Mouse (Mus musculus): ENCODE results near the gene Vps51. TPM values are rescaled to one million over a fixed set of nuclear protein-coding genes. Genes with fewer than 3 reads are reported as not detected.
A peak's percentile ranks its signal among the peaks of the same experiment; 100 is the strongest.

Vps51 gene
- polyA plus RNA-seq, 1 experiment from 2014 or later = 94.0 TPM

DNA sequence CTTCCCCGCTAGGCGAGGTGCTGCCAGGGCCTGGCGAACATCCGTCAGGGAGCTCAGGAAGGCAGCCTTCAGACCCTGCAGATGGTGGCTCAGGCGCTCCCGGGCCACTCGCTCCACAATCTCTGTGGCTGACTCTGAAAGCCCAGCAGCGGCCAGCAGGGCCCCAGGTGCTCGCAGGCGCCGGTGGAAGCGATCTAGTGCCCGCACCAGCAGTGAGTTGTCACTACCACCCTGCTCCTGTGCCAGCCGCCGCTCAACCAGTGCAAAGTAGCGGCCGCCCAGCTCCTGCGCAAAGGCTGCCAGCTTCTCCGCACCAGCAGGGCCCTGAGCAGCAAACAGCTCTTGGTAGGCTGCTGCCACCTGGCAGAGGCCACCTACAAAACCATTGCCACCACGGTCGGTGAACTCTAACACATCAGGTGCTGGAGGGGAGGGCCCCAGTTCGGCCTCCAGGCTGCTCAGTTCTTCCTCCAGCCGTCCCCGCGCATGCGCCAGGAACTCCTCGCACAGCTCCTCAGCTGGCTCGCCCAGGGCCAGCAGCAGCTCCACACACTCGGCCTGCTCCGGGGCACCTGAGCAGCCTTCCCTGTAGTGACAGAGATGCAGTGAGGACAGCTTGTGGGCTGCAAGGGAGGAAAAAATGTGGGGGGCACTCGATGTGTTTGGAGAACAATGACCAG lies 6.3 kb downstream of the Vps51 start:
- Histone ChIP-seq H3K4me3 (no peak overlapping the region), H3K27me3 (no peaks in the 10 kb centered on the region), H3K9me3 (no peaks in the 10 kb centered on the region), H3K4me2 (no peak overlapping the region), H3K27ac (replicated peaks) (no peak overlapping the region), H3K9ac (no peak overlapping the region), H3K4me1 (replicated peaks) (peaks cover 28% of the 10 kb centered on the region), H3K36me3 (peaks cover 29% of the 10 kb centered on the region)
- no peak for ATAC-seq (ENCODE audit: low FRiP score, low read depth)
- 92% methylated on average over 31 of the region's 31 CpGs for WGBS

DNA sequence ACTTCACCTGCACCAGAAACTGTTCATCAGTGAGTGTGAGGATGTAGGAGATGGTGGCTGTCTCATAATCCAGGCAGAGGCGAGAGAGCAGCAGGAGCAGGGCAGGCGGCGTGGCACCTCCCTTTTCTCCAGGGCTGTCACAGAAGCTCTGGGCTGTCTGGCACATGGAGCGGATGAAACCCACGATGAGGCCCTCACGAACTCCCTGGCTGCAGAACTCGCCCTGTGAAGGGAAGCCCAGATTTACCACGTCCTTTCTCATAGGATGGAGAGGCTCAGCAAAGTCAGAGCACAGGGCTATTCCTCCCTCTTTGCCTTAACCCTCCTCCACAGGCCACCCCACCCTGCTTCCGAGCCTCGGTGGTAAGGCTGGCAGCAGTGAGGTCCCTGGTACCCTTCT lies 7.2 kb downstream of the Vps51 start:
- no peak for ATAC-seq (ENCODE audit: low FRiP score, low read depth)
- Histone ChIP-seq H3K4me3 (no peak overlapping the region), H3K36me3 (peaks cover 29% of the 10 kb centered on the region), H3K4me1 (replicated peaks) (peaks cover 31% of the 10 kb centered on the region), H3K27me3 (no peaks in the 10 kb centered on the region), H3K9ac (no peak overlapping the region), H3K27ac (replicated peaks) (no peak overlapping the region), H3K9me3 (no peaks in the 10 kb centered on the region), H3K4me2 (no peak overlapping the region)
- 90% methylated on average over 10 of the region's 10 CpGs for WGBS

DNA sequence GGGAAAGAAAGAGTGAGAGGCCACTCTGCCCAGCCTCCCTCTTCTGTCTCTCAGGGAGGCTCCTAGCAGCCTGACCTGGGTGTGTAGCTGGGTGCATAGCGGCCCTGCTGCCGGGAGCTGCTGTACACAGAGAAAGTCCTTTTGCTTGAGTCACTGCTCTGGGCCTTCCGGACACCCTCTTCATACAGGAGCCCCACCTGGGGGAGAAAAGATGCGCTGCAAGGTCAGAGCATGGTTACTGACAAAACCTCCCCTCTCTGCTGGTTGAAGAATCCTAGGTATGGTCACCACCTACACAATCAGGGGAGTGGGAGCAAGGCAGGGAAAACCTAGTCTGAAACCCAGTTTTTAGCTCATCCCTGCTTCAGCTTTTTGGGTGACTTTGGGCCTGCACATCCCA lies 8.1 kb downstream of the Vps51 start:
- Histone ChIP-seq H3K4me2 (no peak overlapping the region), H3K27me3 (no peaks in the 10 kb centered on the region), H3K4me3 (no peak overlapping the region), H3K9ac (no peak overlapping the region), H3K9me3 (no peaks in the 10 kb centered on the region), H3K27ac (replicated peaks) (no peak overlapping the region), H3K36me3 (peaks cover 29% of the 10 kb centered on the region), H3K4me1 (replicated peaks) (peaks cover 32% of the 10 kb centered on the region)
- no peak for ATAC-seq (ENCODE audit: low FRiP score, low read depth)
- WGBS = 90% methylated on average over 4 of the region's 4 CpGs

- H3K4me2 ChIP-seq = peak within 1 kb of the TSS; percentile 94
- H3K4me3 ChIP-seq = peak within 1 kb of the TSS; percentile 61
- H3K27ac ChIP-seq (replicated peaks) = peak within 1 kb of the TSS; percentile 88
- peaks cover 43% of the 10 kb centered on the region for H3K4me1 ChIP-seq (replicated peaks)
- no peaks in the 10 kb centered on the region for H3K27me3 ChIP-seq
- 7% methylated on average over 33 of the region's 33 CpGs for WGBS
- no peaks in the 10 kb centered on the region for H3K9me3 ChIP-seq
- peak within 1 kb of the TSS; percentile 84 for H3K9ac ChIP-seq
- H3K36me3 ChIP-seq = peaks cover 29% of the 10 kb centered on the region
- peak; percentile 91 for ATAC-seq (ENCODE audit: low FRiP score, low read depth)
These were observed 9.2 kb downstream of the Vps51 start, which contains the start of gene Tm7sf2 for GRCm38 (mm10) chr19:6067724-6068415. TSS of gene Tm7sf2 (minus strand) at chr19:6068373.

DNA sequence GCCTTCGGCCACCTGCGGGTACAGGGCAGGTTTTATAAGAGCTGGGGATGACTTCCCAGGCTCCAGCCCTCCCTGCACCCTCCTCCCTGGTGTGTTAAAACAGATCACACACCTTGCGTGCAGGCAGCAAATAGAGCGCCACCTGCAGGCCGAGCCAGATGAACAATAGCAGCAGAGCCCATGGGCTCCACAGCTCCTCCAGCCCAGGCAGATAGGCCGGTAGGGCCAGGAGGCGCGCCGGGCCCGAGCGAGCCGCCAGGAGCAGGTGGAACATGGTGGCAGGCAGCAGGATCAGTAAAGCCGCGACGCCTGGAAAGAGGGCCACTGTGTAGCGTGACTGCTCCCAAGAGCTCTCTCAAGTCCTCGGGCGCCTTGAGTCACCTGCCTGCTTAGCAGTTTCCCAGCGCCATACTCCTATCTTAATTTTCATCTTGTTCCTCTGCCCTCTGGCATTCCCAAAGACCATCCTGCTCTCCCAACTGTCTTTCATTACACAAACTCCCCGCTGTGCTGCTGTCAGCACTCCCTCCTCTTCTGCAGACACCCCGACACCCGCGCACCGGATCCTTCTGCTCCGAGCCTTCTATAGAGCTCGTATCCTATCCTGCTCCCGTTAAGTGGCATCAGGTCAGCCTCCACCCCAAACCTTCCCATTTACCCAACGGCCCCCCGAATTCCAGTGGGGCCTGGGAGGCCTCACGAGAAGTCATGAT lies 9.9 kb downstream of the Vps51 start:
- under 1% methylated on average over 30 of the region's 30 CpGs for WGBS
- Histone ChIP-seq H3K36me3 (peaks cover 24% of the 10 kb centered on the region), H3K4me1 (replicated peaks) (peaks cover 50% of the 10 kb centered on the region)

DNA sequence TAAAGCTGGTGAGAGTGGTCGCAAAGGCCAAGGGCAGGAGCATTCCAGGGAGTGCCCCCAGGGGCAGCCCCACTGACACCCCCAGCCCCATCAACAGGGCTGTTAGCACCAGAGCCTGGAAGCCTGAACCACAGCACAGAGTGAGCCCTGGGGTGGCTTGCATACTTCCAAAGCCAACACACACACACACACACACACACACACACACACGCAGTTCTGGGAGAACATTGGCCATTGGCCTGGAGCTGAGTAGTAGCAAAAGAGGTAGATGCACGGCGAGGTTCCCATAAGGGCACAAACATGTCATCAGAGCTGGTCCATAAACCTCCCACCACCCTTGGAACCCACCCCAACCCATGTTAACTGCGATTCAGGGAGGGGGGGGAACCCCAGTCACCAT lies 10.5 kb downstream of the Vps51 start:
- WGBS = 25% methylated on average over 5 of the region's 5 CpGs
- peak; percentile 16; the same call in 1 of the 2 replicates for ATAC-seq (ENCODE audit: low FRiP score, low read depth)

More for the DNA sequence above, 9.9 kb downstream of the Vps51 start:
- peak overlapping the region; percentile 88 for H3K27ac ChIP-seq (replicated peaks)
- H3K9me3 ChIP-seq = no peaks in the 10 kb centered on the region
- no peaks in the 10 kb centered on the region for H3K27me3 ChIP-seq
- peak overlapping the region; percentile 94 for H3K4me2 ChIP-seq
- ATAC-seq (ENCODE audit: low FRiP score, low read depth) = peak; percentile 69
- H3K9ac ChIP-seq = peak overlapping the region; percentile 84
- H3K4me3 ChIP-seq = peak overlapping the region; percentile 61

GRCm38 (mm10) chr19:6063081-6063480 lies 13.9 kb downstream of the Vps51 start:
- 89% methylated on average over 6 of the region's 6 CpGs for WGBS
- no peaks in the 10 kb centered on the region for H3K9me3 ChIP-seq
- H3K27me3 ChIP-seq = no peaks in the 10 kb centered on the region
- H3K36me3 ChIP-seq = peaks cover 4% of the 10 kb centered on the region; the same call in 1 of the 2 replicates
- no peak overlapping the region for H3K9ac ChIP-seq
- H3K4me1 ChIP-seq (replicated peaks) = peaks cover 65% of the 10 kb centered on the region
- peak overlapping the region; percentile 99; the same call in 1 of the 2 replicates for H3K4me2 ChIP-seq
- no peak overlapping the region for H3K27ac ChIP-seq (replicated peaks)
- ATAC-seq (ENCODE audit: low FRiP score, low read depth) = no peak
- no peak overlapping the region for H3K4me3 ChIP-seq

More for the DNA sequence above, 10.5 kb downstream of the Vps51 start:
- Histone ChIP-seq H3K9ac (peak overlapping the region; percentile 84), H3K9me3 (no peaks in the 10 kb centered on the region), H3K27me3 (no peaks in the 10 kb centered on the region), H3K27ac (replicated peaks) (peak overlapping the region; percentile 88), H3K36me3 (peaks cover 23% of the 10 kb centered on the region), H3K4me2 (peak overlapping the region; percentile 94), H3K4me3 (peak overlapping the region; percentile 61), H3K4me1 (replicated peaks) (peaks cover 56% of the 10 kb centered on the region)

DNA sequence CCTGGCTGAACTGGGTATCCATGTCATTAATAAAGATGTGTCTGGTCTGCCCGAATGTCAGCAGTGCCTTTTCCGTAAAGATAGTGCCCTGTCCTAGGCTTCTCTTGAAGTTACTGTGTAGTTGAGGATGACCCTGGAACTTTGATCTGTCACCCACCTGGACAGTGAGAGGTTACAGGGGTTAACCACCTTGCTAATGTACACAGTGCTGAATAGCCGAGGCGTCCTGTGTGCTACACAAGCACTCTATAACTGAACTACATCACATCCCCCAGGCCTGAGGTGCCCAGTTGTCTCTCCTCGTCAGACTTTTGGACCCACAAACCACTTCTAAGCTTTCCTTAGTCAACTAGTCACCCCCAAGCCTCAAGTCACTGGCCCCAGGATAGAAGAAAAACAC lies 14.6 kb downstream of the Vps51 start:
- ATAC-seq (ENCODE audit: low FRiP score, low read depth) = no peak
- H3K4me1 ChIP-seq (replicated peaks) = peaks cover 62% of the 10 kb centered on the region

DNA sequence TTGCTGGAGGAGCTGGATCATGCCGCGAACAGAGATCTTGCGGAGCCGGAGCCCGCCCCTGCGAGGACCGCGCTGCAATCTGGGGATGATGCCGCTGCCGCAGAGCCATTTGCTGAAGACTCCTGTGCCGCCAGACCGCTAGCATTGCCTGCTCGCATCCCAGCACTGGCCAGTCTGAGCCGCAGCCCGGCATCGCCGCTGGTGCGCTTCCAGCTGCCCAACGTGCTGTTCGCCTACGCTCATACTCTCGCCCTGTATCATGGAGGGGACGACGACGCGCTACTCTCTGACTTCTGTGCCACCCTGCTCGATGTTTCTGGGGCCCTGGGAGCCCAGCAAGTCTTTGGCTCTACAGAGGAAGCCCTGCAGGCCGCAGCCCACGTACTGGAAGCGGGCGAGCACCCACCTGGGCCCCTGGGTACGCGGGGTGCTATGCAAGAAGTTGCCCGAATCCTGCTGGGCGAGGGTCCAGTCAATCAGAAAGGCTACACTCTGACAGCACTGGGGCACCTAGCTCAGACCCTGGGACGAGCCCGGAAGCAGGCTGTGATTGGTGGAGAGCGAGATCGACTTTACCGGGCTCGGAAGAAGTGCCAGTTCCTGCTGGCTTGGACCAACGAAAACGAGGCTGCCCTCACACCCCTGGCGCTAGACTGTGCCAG lies 15.3 kb downstream of the Vps51 start:
- H3K4me2 ChIP-seq = peak overlapping the region; percentile 99
- peaks cover 4% of the 10 kb centered on the region; the same call in 1 of the 2 replicates for H3K36me3 ChIP-seq
- no peaks in the 10 kb centered on the region for H3K27me3 ChIP-seq
- WGBS = 1% methylated on average over 44 of the region's 44 CpGs
- peak; percentile 1; the same call in 1 of the 2 replicates for ATAC-seq (ENCODE audit: low FRiP score, low read depth)
- H3K27ac ChIP-seq (replicated peaks) = peak overlapping the region; percentile 93
- no peaks in the 10 kb centered on the region for H3K9me3 ChIP-seq
- H3K4me3 ChIP-seq = peak overlapping the region; percentile 93
- peak overlapping the region; percentile 98 for H3K9ac ChIP-seq
- H3K4me1 ChIP-seq (replicated peaks) = peaks cover 62% of the 10 kb centered on the region

More for the DNA sequence above, 14.6 kb downstream of the Vps51 start:
- Histone ChIP-seq H3K27ac (replicated peaks) (peak overlapping the region; percentile 93; the same call in 1 of the 2 replicates), H3K9me3 (no peaks in the 10 kb centered on the region), H3K9ac (peak overlapping the region; percentile 98), H3K36me3 (peaks cover 4% of the 10 kb centered on the region; the same call in 1 of the 2 replicates), H3K27me3 (no peaks in the 10 kb centered on the region), H3K4me2 (peak overlapping the region; percentile 99), H3K4me3 (peak overlapping the region; percentile 93)
- WGBS = 65% methylated on average over 5 of the region's 5 CpGs

DNA sequence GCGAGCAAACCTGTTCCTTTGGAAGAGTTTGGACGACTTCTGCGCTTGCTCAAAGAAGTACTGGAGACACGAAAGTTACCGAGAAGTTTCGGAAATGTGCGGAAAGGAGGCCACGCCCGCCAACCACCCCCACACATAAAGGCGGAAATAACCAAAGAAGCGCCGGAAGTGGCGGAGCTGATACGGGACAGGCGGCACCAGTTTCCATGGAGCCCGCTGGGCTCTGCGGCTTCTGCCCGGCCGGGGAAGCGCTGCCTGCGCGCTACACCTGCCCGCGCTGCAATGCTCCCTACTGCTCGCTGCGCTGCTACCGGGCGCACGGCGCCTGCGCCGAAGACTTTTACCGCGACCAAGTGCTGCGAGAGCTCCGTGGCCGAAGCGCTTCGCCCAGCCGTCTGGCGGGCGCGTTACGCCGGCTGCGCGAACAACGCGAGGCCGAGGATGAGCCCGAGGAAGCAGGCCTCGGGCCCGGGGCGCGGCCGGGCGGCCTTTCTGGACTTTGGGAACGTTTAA lies 16.0 kb downstream of the Vps51 start, which contains the start of gene Znhit2:
Gene Znhit2 (plus strand): TSS at position 172 of the 513 bp plus-strand sequence.
- Histone ChIP-seq H3K9me3 (no peaks in the 10 kb centered on the region), H3K9ac (peak within 1 kb of the TSS; percentile 98), H3K27ac (replicated peaks) (peak within 1 kb of the TSS; percentile 93), H3K4me1 (replicated peaks) (peaks cover 62% of the 10 kb centered on the region), H3K36me3 (peaks cover 4% of the 10 kb centered on the region; the same call in 1 of the 2 replicates), H3K27me3 (no peaks in the 10 kb centered on the region), H3K4me2 (peak within 1 kb of the TSS; percentile 99), H3K4me3 (peak within 1 kb of the TSS; percentile 93)
- peak; percentile 67 for ATAC-seq (ENCODE audit: low FRiP score, low read depth)
- WGBS = under 1% methylated on average over 58 of the region's 58 CpGs

GRCm38 (mm10) chr19:6058966-6059365 lies 18.1 kb downstream of the Vps51 start:
- Histone ChIP-seq H3K27ac (replicated peaks) (no peak overlapping the region), H3K27me3 (no peaks in the 10 kb centered on the region), H3K4me3 (peak overlapping the region; percentile 92), H3K9me3 (no peaks in the 10 kb centered on the region), H3K4me2 (peak overlapping the region; percentile 88), H3K36me3 (peaks cover 15% of the 10 kb centered on the region), H3K4me1 (replicated peaks) (peaks cover 51% of the 10 kb centered on the region), H3K9ac (peak overlapping the region; percentile 88)
- 89% methylated on average over 5 of the region's 5 CpGs for WGBS
- no peak for ATAC-seq (ENCODE audit: low FRiP score, low read depth)
